Mouse (Mus musculus) liver, embryonic 14.5 days (tissue): ENCODE measurements around the gene Prss38.

ENCODE experiments used
- CTCF ChIP-seq: IDR thresholded peaks from 2 replicates; pipeline ENCODE4 v1.5.1; 2016; ENCODE audit warnings: antibody characterized with exemption, low read depth, control low read depth
- EP300 ChIP-seq: IDR thresholded peaks from 2 replicates; pipeline ENCODE4 v1.6.1; 2016; ENCODE audit warnings: antibody characterized with exemption, low read depth

DNA sequence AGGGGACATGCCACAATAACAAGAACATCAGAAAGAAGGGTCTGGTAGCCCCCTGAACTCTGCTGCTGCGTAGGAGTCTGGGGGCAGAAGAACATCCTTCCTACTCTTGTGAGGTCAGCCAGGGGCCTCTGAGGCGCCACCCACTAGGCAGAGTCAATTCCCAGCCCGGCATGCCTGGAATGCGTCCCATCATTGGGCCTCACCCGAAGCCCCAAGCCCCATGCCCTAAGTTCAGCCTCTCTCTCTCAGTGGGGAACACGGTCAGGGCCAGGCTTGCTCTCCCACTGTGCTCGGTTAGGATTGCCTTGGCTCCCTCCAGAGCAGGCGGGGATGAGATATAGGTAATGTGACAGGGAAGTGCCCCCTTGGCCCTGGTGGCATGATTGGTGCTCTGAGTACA is 9.7 kb upstream of the Prss38 start:
- TF ChIP-seq CTCF: no peak
- TF ChIP-seq EP300: no peak
